Mouse (Mus musculus): ENCODE data around the gene Cyth4.

DNA sequence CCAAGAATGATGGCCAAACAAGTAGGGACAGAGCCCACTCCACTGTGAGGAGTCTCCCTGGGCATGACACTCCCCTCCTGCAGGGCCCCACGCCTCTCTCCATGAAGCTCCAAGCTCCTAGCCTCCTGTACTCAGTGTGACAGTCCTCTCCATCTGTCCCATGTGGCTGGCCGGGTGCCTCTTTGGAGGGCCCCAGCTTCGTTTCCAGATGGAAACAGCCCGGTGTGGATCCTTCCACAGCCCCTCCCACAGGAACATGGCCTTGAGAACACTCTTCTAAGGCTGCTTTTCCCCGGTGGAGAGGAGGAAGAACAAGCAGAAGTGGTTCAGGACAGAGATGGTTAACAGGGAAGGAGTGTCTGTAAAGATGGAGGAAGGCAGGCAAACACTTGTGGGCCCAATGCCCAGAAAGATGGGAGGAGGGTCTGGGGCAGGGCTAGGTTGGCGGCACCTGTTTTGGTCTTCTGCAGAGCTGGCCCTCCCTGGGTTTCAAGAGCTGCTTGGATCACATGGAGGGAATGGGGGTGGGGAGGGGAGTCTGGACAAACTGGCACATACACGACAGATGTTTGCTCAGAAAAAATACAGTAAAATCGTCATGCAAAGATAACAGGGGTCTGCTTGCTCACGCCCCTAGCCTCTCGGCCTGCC, 72.5 kb downstream of the Cyth4 start:
- TF ChIP-seq CTCF (IDR thresholded peaks at IDR 0.05; ENCODE audit: borderline replicate concordance, control insufficient read depth, extremely low read depth, insufficient read depth, low read length, poor library complexity) = no peak
- TF ChIP-seq POLR2A (IDR thresholded peaks at IDR 0.05; ENCODE audit: control insufficient read depth, extremely low read depth, insufficient read depth, low read length, poor library complexity) = no peak
